Mouse (Mus musculus) forebrain, embryonic 15.5 days (tissue): ENCODE measurements around the gene Slc35e4. TPM values are rescaled to one million over a fixed set of nuclear protein-coding genes. Genes with fewer than 3 reads are reported as not detected.

Source experiments
- ATAC-seq: fragments of 200-750 bp; cut with Nextera tagmentation; replicated peaks from 2 replicates; pipeline ENCODE4 v1.8.0; 2017; ENCODE audit warnings: mild to moderate bottlenecking, moderate TSS enrichment, moderate library complexity
- H3K27ac ChIP-seq: fragments of 300-500 bp; sonication (generic); replicated peaks from 2 replicates; pipeline ENCODE4 v1.5.1; 2015; ENCODE audit warnings: mild to moderate bottlenecking, inconsistent platforms
- H3K27me3 ChIP-seq: fragments of 300-500 bp; sonication (generic); 2 replicates; pipeline ENCODE4 v1.6.1; 2015; ENCODE audit warnings: inconsistent platforms
- H3K36me3 ChIP-seq: fragments of 300-500 bp; sonication (generic); 2 replicates; pipeline ENCODE4 v1.6.1; 2015; ENCODE audit warnings: mild to moderate bottlenecking, inconsistent platforms
- H3K4me1 ChIP-seq: fragments of 300-500 bp; sonication (generic); 2 replicates; pipeline ENCODE4 v1.6.1; 2015; ENCODE audit warnings: inconsistent platforms
- H3K4me2 ChIP-seq: fragments of 300-500 bp; sonication (generic); replicated peaks from 2 replicates; pipeline ENCODE4 v1.6.1; 2015; ENCODE audit warnings: mild to moderate bottlenecking, inconsistent platforms
- H3K4me3 ChIP-seq: fragments of 300-500 bp; sonication (generic); 2 replicates; pipeline ENCODE4 v1.5.1; 2015; ENCODE audit warnings: mild to moderate bottlenecking, inconsistent platforms
- H3K9ac ChIP-seq: fragments of 300-500 bp; sonication (generic); replicated peaks from 2 replicates; pipeline ENCODE4 v1.6.1; 2015; ENCODE audit warnings: mild to moderate bottlenecking, inconsistent platforms
- H3K9me3 ChIP-seq: fragments of 300-500 bp; sonication (generic); 2 replicates; pipeline ENCODE4 v1.6.1; 2016; ENCODE audit warnings: inconsistent platforms
- WGBS: fragments of 180-500 bp; shearing (Covaris S2); methylation state at CpG from one replicate; pipeline ENCODE4 v1.1.7; 2015; ENCODE audit warnings: mixed read lengths; 5-methylcytosine and 5-hydroxymethylcytosine counted together
- polyA plus RNA-seq: library from polyadenylated mRNA; unstranded; fragments of >200 nt; fragmentation: Nextera tagmentation; extraction: Ambion mirVana; gene quantifications from 2 replicates; pipeline ENCODE4 v1.2.1, GENCODE M21; 2015

Gene Slc35e4
- polyA plus RNA-seq, 1 experiment from 2014 or later = 13.2 TPM

DNA sequence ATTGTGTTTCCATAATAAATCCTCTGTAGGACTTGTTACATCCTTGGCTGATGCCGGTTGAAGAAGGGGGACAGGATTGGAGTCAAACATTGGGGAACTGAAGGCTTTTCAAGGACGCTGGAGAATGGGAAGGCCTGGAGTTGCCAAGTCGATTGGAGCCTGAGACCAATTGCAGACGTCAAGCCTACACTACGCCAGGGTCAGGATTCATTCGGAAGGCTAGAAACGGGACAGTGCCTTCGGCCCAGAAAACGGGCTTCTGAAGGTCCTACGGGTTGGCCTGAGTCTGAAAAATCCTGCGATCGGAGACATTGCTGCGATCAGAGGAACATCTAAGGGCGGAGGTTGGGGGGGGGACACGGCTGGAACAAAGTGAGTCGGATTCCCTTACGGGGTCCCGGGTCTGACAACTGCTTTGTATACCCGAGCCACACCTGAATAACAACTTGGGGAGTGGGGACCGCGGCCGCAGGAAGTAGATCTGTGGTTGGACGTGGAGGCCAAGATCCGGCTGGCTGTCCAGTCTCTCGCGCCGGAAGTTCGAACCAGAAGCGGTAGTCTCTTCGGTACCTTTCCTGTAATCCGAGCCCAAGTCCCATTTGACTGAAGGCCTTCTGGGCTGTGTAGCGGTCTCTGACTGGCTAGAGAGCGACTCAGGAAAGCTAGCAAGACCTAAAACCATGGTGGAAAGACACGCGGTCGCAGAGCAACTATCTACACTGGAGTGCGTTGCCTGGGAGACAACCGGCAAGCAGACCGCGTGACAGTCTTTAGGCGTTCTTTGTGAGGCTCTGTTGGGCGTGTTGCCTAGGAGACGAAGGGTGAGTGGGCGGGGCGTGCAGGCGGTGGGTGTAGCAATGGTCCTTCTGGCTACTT is 19.8 kb downstream of the Slc35e4 start, which contains the start of the genes 4921536K21Rik and Dusp18:
TSS of gene 4921536K21Rik (minus strand) at position 693 of the 876 bp plus-strand sequence.
TSS of gene Dusp18 (plus strand) at position 835 of the 876 bp plus-strand sequence.
- peak within 1 kb of the TSS; percentile 81 for H3K4me2 ChIP-seq
- peaks cover 21% of the 10 kb centered on the region for H3K4me1 ChIP-seq
- H3K4me3 ChIP-seq = peak within 1 kb of the TSS; percentile 60
- H3K9me3 ChIP-seq = no peaks in the 10 kb centered on the region
- peak; percentile 98 for ATAC-seq
- H3K36me3 ChIP-seq = peaks cover 22% of the 10 kb centered on the region
- peak within 1 kb of the TSS; percentile 71 for H3K9ac ChIP-seq
- no peaks in the 10 kb centered on the region for H3K27me3 ChIP-seq
- peak within 1 kb of the TSS; percentile 84 for H3K27ac ChIP-seq
- WGBS = 2% methylated on average over 46 of the region's 46 CpGs

DNA sequence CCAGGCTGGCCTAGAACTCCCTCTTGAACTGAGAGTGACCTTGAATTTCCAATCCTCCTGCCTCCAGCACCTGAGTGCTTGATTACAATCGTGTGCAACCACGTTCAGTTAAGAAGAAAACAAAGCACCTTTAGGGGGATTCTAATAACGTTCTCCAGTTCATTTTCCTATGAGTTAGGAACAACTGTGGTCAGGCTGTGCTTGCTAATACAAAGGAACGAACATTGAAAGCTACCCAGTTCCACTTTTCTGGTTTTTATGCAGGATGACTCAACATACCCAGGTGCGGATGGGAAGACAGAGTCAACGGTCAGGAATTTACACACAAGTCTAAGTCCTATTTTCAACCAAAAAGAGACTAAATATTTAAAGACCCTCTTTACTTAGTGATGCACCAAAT is 20.5 kb downstream of the Slc35e4 start:
- Histone ChIP-seq H3K4me1 (peaks cover 18% of the 10 kb centered on the region), H3K9ac (no peak overlapping the region), H3K27ac (no peak overlapping the region), H3K36me3 (peaks cover 18% of the 10 kb centered on the region), H3K4me3 (peak overlapping the region; percentile 60; the same call in 1 of the 2 replicates), H3K4me2 (peak overlapping the region; percentile 81; the same call in 1 of the 2 replicates), H3K9me3 (no peaks in the 10 kb centered on the region), H3K27me3 (no peaks in the 10 kb centered on the region)
- ATAC-seq = no peak
- WGBS = 81% methylated on average over 6 of the region's 6 CpGs

DNA sequence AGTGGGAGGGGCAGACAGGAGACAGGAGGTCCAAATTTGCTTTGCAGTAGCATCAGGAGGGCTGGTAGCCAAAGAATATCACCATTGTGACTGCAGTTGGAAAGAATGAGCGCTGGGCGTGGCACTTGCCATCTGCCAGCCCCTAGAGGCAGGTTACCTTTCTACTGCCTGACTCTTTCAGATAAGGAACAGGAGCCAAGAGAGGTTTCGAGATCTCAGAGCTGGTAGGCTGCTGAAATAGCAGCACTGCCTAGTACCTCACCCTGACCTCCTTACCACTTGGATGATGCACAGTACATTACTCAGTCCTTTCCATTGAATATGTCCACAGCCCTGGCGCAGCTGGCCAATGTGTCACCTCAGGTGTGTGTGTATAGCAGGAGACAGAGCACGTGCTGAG is 27.1 kb downstream of the Slc35e4 start:
- no peak overlapping the region for H3K4me3 ChIP-seq
- no peaks in the 10 kb centered on the region for H3K9me3 ChIP-seq
- WGBS = 63% methylated on average over 5 of the region's 5 CpGs
- no peaks in the 10 kb centered on the region for H3K27me3 ChIP-seq
- H3K9ac ChIP-seq = no peak overlapping the region
- no peak overlapping the region for H3K27ac ChIP-seq
- H3K4me1 ChIP-seq = peaks cover 5% of the 10 kb centered on the region; the same call in 1 of the 2 replicates
- no peak overlapping the region for H3K4me2 ChIP-seq
- ATAC-seq = no peak
- no peaks in the 10 kb centered on the region for H3K36me3 ChIP-seq

DNA sequence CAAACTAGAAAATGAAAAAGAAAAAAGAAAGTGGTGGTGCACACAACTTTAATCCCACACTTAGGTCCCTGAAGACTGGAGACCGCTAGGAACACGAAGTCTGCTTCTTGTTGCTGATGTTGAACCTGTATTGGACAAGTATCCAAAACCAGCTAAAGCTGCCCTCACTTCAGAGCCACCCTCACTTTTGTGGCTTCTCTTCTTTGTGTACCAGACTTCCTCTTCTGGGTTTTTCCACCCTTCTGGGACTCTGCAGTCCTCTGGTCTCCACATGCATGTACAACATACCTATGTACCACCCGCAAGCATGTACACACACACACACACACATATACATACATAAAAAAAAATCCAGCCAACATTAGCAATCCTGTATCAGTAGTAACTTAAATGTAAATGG is 30.8 kb downstream of the Slc35e4 start:
- Histone ChIP-seq H3K27me3 (no peaks in the 10 kb centered on the region), H3K27ac (no peak overlapping the region), H3K9me3 (no peaks in the 10 kb centered on the region), H3K4me2 (no peak overlapping the region), H3K4me1 (peaks cover 5% of the 10 kb centered on the region; the same call in 1 of the 2 replicates), H3K4me3 (no peak overlapping the region), H3K9ac (no peak overlapping the region), H3K36me3 (no peaks in the 10 kb centered on the region)
- no peak for ATAC-seq
- 88% methylated on average over 3 of the region's 3 CpGs for WGBS

DNA sequence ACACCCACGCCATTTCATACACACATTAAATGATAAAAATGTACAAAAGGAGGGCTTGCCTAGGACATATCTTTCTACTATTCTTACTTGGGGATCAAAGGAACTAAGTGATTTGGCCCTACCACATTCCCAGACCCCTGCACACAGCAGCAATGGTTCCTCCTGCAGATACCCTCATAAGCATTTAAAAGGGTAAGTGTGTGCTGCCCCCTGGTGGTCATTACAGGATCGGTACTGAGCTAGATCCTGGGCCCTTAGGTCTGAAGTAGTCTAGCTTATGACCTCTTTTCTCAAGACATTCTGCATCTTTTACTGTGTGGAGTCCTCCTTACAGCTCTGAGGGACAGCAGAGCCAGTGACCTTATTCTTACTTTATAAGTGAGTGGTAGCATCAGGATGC is 34.6 kb downstream of the Slc35e4 start:
- ATAC-seq = no peak

DNA sequence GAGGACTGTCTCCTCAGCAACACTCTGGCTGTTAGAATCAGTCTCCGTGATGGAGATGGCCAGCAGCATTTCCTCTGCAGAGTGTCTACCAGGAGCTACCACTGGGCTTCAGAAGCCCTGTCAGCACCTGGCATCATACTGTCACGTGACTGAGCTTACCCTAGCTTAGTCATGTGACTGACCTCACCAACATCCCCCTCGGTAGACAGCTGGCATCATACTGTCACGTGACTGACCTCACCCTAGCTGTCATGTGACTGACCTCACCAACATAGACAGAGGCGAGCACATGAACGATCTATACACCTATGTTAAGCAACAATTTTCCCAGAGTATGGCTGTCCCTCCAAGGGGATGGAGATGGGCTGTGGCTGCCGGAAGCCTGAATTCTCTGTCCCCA is 35.8 kb downstream of the Slc35e4 start:
- H3K4me3 ChIP-seq = no peak overlapping the region
- H3K9me3 ChIP-seq = no peaks in the 10 kb centered on the region
- no peaks in the 10 kb centered on the region for H3K4me1 ChIP-seq
- ATAC-seq = no peak
- H3K27me3 ChIP-seq = no peaks in the 10 kb centered on the region
- WGBS = 74% methylated on average over 7 of the region's 7 CpGs
- no peak overlapping the region for H3K4me2 ChIP-seq
- H3K36me3 ChIP-seq = no peaks in the 10 kb centered on the region
- H3K9ac ChIP-seq = no peak overlapping the region
- no peak overlapping the region for H3K27ac ChIP-seq

More for the DNA sequence above, 34.6 kb downstream of the Slc35e4 start:
- 37% methylated on average over 2 of the region's 2 CpGs for WGBS
- Histone ChIP-seq H3K27me3 (no peaks in the 10 kb centered on the region), H3K9me3 (no peaks in the 10 kb centered on the region), H3K4me3 (no peak overlapping the region), H3K9ac (no peak overlapping the region), H3K4me2 (no peak overlapping the region), H3K36me3 (no peaks in the 10 kb centered on the region), H3K4me1 (no peaks in the 10 kb centered on the region), H3K27ac (no peak overlapping the region)

DNA sequence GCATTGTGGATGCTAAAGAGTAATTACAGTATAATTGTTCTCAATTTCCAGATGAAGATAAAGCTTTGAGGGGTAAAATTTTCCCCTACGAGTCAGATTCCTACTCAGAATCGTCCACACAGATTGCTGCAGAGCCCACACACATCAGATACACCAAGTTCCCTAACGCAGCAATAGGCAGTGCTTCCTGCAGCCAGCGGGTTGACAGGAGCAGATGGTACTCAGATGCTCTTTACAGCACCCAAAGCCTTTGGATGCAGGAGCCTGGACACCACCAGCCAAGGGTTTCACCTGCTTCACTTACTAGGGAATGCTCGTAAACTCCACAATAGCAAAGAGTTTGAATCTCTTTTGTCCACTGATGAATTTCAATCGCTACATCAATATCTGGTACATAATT is 38.0 kb downstream of the Slc35e4 start:
- Histone ChIP-seq H3K4me3 (no peak overlapping the region), H3K27ac (no peak overlapping the region), H3K4me1 (no peaks in the 10 kb centered on the region), H3K27me3 (no peaks in the 10 kb centered on the region), H3K4me2 (no peak overlapping the region), H3K36me3 (no peaks in the 10 kb centered on the region), H3K9me3 (no peaks in the 10 kb centered on the region), H3K9ac (no peak overlapping the region)
- 77% methylated on average over 6 of the region's 6 CpGs for WGBS
- ATAC-seq = no peak

DNA sequence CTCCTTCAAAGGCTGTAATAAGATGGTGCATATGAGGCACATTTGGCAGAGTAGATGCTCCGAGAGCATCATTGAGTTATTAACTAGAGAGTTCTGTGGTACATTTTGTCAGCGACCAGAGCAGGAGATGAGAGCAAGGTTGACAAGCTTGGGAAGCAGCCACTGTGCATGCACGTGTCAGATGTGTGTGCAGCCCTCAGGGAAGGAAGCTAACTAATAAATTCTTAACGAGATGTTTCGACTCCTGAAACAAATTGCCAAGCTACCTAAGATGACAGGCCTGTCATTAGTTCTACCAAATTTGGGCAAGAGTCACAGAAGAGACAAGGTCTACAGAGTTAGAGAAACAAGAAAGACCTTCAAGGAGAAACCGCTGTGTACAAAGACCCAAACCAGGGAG is 50.1 kb downstream of the Slc35e4 start:
- Histone ChIP-seq H3K36me3 (no peaks in the 10 kb centered on the region), H3K9ac (peak overlapping the region; percentile 56; the same call in 1 of the 2 replicates), H3K4me3 (peak overlapping the region; percentile 48), H3K9me3 (no peaks in the 10 kb centered on the region), H3K4me2 (peak overlapping the region; percentile 84), H3K27ac (no peak overlapping the region), H3K27me3 (0 out of 2 replicates have a peak, but pooled peaks cover 2% of the 10 kb centered on the region), H3K4me1 (peaks cover 13% of the 10 kb centered on the region)
- ATAC-seq = peak; percentile 3; the same call in 1 of the 2 replicates
- 21% methylated on average over 6 of the region's 6 CpGs for WGBS

DNA sequence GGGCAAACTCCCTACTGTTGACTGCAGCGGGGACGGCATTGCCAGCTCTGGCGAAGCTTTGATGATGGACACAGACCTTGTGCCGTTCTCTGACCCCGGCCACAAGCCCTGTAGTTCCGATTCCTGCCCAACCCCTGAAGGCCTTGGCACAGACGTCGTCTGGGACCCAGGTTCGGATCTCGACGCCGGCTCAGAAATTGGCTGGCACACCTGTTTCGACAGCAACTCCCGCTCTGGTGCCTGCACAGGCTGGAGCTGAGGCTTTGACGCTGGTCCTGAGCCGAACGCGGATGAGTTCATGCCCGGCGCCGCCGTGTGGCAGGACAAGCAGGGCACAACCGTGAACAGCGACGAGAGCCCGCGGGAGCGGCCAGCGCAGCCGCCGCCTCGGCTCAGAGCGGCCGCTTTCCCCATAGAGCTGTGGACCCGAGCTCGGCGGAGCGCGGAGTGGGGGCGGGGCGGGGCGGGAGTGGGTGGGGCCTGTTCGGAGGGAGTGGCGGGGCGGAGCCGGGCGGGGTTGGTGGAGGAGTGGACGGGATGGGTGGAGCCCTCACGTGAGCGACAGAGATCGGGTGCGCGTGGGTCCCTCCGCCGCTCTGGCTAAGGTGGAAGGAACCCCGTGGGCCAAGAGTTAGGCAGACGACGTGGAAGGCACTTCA is 50.9 kb downstream of the Slc35e4 start, which contains the start of gene Osbp2:
TSS of gene Osbp2 (minus strand) at position 450 of the 659 bp plus-strand sequence.
- H3K9ac ChIP-seq = peak within 1 kb of the TSS; percentile 56
- H3K4me3 ChIP-seq = peak within 1 kb of the TSS; percentile 48
- WGBS = 2% methylated on average over 58 of the region's 58 CpGs
- no peaks in the 10 kb centered on the region for H3K36me3 ChIP-seq
- 0 out of 2 replicates have a peak within 1 kb of the TSS, but pooled peaks have one; percentile 4 for H3K27ac ChIP-seq
- peak within 1 kb of the TSS; percentile 84 for H3K4me2 ChIP-seq
- peaks cover 13% of the 10 kb centered on the region for H3K4me1 ChIP-seq
- ATAC-seq = peak; percentile 94
- H3K27me3 ChIP-seq = 0 out of 2 replicates have a peak, but pooled peaks cover 2% of the 10 kb centered on the region
- no peaks in the 10 kb centered on the region for H3K9me3 ChIP-seq

DNA sequence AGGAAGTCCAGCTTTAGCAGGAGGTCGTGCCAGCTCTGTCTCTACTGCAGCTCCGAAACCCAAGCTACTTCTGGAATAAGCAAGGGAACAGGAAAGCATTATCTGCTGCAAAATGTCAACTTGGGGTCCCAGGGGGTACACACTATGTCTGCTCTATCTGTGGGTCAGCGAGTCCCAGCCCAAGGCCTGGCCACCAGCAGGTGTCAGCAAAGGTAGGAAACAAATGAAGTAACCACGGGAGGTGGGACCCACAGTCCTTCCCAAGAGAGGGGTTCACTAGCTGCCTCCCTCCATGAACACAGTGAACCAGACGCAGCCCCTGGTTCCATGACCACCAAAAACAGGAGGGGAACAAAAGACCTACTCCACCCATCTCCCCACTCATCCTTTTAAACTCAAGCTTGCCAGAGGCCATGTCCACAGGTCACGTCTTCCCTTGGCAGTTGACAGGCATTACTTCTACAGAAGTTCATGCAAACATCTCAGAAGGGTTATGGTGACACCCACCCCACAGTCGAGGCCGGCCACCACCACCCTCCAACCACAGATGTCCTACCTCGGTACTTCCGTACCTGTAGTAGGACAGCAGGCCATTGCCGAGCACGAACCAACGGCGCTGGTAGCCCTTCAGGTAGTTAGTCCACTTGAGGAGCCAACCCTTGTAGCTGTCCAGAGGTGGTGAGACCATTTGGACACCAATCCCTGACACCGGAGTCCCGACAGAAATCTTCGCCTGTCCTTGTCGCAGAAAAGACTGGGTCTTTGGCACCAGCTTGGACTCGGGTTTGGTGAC is 51.6 kb downstream of the Slc35e4 start:
- 74% methylated on average over 19 of the region's 19 CpGs for WGBS
- Histone ChIP-seq H3K4me3 (peak overlapping the region; percentile 48), H3K27me3 (0 out of 2 replicates have a peak, but pooled peaks cover 2% of the 10 kb centered on the region), H3K27ac (no peak overlapping the region), H3K4me1 (peaks cover 13% of the 10 kb centered on the region), H3K9me3 (no peaks in the 10 kb centered on the region), H3K9ac (peak overlapping the region; percentile 56; the same call in 1 of the 2 replicates), H3K4me2 (peak overlapping the region; percentile 84), H3K36me3 (no peaks in the 10 kb centered on the region)
- 0 out of 2 replicates have a peak, but pooled peaks have one; percentile 27 for ATAC-seq

DNA sequence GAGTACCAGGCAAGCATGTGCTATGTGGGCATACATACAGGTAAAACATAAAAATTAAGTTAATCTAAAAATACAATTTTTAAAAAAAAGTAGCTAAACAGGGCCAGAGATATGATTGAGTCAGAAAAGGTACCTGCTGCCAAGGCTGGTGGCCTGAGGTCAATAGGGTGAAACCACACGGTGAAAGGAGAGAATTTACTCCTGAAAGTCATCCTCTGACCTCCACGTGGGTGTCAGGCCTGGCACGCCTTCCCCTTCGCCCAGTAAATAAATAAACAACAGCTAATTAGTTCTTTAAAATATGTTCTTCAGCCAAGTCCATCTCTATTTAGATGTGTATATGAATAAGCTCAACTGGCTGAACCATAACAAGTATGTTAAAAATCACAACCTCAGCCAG is 54.1 kb downstream of the Slc35e4 start:
- no peak for ATAC-seq
- 80% methylated on average over 4 of the region's 4 CpGs for WGBS
- no peak overlapping the region for H3K9ac ChIP-seq
- H3K27ac ChIP-seq = no peak overlapping the region
- no peak overlapping the region for H3K4me3 ChIP-seq
- H3K4me2 ChIP-seq = no peak overlapping the region
- H3K27me3 ChIP-seq = no peaks in the 10 kb centered on the region
- H3K4me1 ChIP-seq = peaks cover 13% of the 10 kb centered on the region
- no peaks in the 10 kb centered on the region for H3K9me3 ChIP-seq
- no peaks in the 10 kb centered on the region for H3K36me3 ChIP-seq
